Mouse (Mus musculus) heart, adult 2 months (tissue): ENCODE data around the gene Mdk.

ENCODE experiments used
- CTCF ChIP-seq: fragments of 200-600 bp; IDR thresholded peaks from 2 replicates; pipeline ENCODE4 v1.8.1; 2022; ENCODE audit warnings: antibody characterized with exemption, mild to moderate bottlenecking, moderate library complexity
- EP300 ChIP-seq: fragments of 200-500 bp; IDR thresholded peaks from 2 replicates; pipeline ENCODE4 v1.6.1; 2011; ENCODE audit warnings: low read depth, low read length, control low read depth; ENCODE audit not compliant: insufficient read depth
- POLR2A ChIP-seq: fragments of 200-500 bp; IDR thresholded peaks from 2 replicates; pipeline ENCODE4 v1.6.1; 2011; ENCODE audit warnings: mild to moderate bottlenecking, low read depth, low read length, control low read depth; ENCODE audit not compliant: insufficient read depth

GRCm38 (mm10) chr2:91927826-91928533 lies 4.1 kb downstream of the Mdk start:
- peak; percentile 77 for TF ChIP-seq CTCF
- TF ChIP-seq POLR2A = no peak
- TF ChIP-seq EP300 = no peak
